Mouse (Mus musculus) ES-Bruce4 (cell line): Measurements from ENCODE around the gene Olfr765. TPM values are rescaled to one million over a fixed set of nuclear protein-coding genes. Genes with fewer than 3 reads are reported as not detected.
"Not testable (repeated sequence)": the region's sequence is repeated elsewhere in the genome, so short reads cannot be mapped to it uniquely, and the experiment has no call there.

Source experiments
- H3K27ac ChIP-seq: 2 replicates; pipeline ENCODE4 v1.5.1; 2012; ENCODE audit warnings: low read length, inconsistent platforms; ENCODE audit not compliant: insufficient read depth
- H3K27me3 ChIP-seq: 2 replicates; pipeline ENCODE4 v1.6.1; 2012; ENCODE audit warnings: mild to moderate bottlenecking, low read length, inconsistent platforms; ENCODE audit not compliant: control insufficient read depth, poor library complexity, insufficient read depth, severe bottlenecking
- H3K36me3 ChIP-seq: 2 replicates; pipeline ENCODE4 v1.6.1; 2012; ENCODE audit warnings: inconsistent platforms, mild to moderate bottlenecking, low read length, moderate library complexity; ENCODE audit not compliant: control insufficient read depth, poor library complexity, insufficient read depth, severe bottlenecking
- H3K4me1 ChIP-seq: one replicate; pipeline ENCODE4 v1.8.1; 2011; ENCODE audit warnings: low read length; ENCODE audit not compliant: control insufficient read depth, insufficient read depth
- H3K4me3 ChIP-seq: 2 replicates; pipeline ENCODE4 v1.5.1; 2011; ENCODE audit warnings: low read depth, mild to moderate bottlenecking, low read length
- H3K9ac ChIP-seq: 2 replicates; pipeline ENCODE4 v1.6.1; 2012; ENCODE audit warnings: low read depth, mild to moderate bottlenecking, inconsistent platforms; ENCODE audit not compliant: poor library complexity, severe bottlenecking
- H3K9me3 ChIP-seq: replicated peaks from 2 replicates; pipeline ENCODE4 v1.6.1; 2012; ENCODE audit warnings: mild to moderate bottlenecking, low read length, inconsistent platforms; ENCODE audit not compliant: control insufficient read depth, poor library complexity, insufficient read depth, severe bottlenecking
- CTCF ChIP-seq: IDR thresholded peaks from one replicate; pipeline ENCODE4 v1.8.1; 2011; ENCODE audit warnings: low read depth, low read length
- EP300 ChIP-seq: IDR thresholded peaks from 2 replicates; pipeline ENCODE4 v1.6.1; 2011; ENCODE audit warnings: low read depth, low read length; ENCODE audit not compliant: insufficient read depth
- POLR2A ChIP-seq: IDR thresholded peaks from one replicate; pipeline ENCODE4 v1.8.1; 2011; ENCODE audit warnings: low read length; ENCODE audit not compliant: insufficient read depth
- polyA plus RNA-seq: library from polyadenylated mRNA; stranded (reverse); fragments of >200 nt; gene quantifications from 2 replicates; pipeline ENCODE4 v1.2.4, GENCODE M21; 2011; ENCODE audit warnings: low read depth; ENCODE audit not compliant: missing spikeins, insufficient read depth, insufficient read length

Olfr765 gene
- not detected in 2 replicates for polyA plus RNA-seq

DNA sequence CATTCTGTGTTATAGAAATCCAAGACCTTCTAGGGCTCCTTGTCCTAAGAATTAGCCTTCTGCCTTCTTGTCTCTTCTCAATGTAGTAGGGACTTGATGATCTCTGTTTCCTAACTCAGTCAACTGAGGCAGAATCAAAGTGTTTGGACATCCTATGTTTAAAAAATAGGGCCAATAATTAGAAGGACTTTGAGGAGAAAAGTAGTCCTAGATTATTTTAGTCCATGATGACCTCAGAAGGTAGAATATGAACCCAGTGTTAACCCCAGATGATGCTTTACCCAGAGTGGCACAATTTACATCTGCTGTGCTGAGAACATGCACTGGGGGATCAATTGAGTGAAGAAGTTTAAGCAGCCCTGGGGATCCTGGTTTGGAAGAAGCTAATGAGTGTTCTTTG lies at the start of gene Olfr765:
TSS of gene Olfr765 (minus strand) at position 101 of the 400 bp plus-strand sequence.
- H3K4me1 ChIP-seq, H3K36me3 ChIP-seq, H3K27ac ChIP-seq, H3K27me3 ChIP-seq, H3K9me3 ChIP-seq, H3K9ac ChIP-seq, H3K4me3 ChIP-seq: not testable (repeated sequence)

- Histone ChIP-seq H3K4me1 (no peaks in the 10 kb centered on the region), H3K27ac (no peak within 1 kb of the TSS), H3K9ac (no peak within 1 kb of the TSS), H3K9me3 (no peaks in the 10 kb centered on the region), H3K27me3 (no peaks in the 10 kb centered on the region), H3K4me3 (no peak within 1 kb of the TSS), H3K36me3 (no peaks in the 10 kb centered on the region)
- TF ChIP-seq POLR2A (no peak), EP300 (no peak), CTCF (no peak)
Observed at GRCm38 (mm10) chr10:129099275-129099674, 49.5 kb upstream of the Olfr765 start, which contains the start of gene Olfr768. Gene Olfr768, minus strand, starts transcription at chr10:129099375.

DNA sequence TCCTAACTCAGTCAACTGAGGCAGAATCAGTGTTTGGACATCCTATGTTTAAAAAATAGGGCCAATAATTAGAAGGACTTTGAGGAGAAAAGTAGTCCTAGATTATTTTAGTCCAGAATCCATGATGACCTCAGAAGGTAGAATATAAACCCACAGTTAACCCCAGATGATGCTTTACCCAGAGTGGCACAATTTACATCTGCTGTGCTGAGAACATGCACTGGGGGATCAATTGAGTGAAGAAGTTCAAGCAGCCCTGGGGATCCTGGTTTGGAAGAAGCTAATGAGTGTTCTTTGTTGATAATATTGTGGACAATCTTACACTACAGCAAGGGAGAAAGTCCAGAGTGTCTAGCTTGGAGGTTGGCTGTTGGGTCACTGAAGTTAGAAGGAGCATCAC lies 33.0 kb upstream of the Olfr765 start, which contains the start of gene Olfr767:
TSS of gene Olfr767 (minus strand) at position 101 of the 400 bp plus-strand sequence.
- H3K27ac ChIP-seq, H3K27me3 ChIP-seq, H3K9ac ChIP-seq: not testable (repeated sequence)

DNA sequence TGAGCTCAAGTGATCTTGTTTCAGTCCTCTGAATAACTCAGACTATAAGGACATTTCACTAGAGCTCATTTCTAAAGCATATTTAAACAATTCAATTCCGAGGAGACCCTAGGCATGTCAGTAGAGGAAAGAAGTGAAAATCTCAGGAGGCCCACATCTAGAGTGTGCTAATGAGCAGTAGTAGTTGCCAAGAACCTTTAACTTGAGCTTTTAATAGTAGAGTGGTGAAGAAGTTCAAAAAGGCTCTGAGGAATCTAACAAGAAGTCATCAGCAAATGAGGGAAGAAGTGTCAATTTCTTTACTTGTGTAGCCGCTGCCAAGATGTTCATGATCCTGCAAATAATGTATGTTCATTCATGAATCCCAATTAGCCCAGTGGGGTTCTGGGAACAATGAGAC lies 19.1 kb upstream of the Olfr765 start, which contains the start of gene Olfr766-ps1:
TSS of gene Olfr766-ps1 (minus strand) at position 101 of the 400 bp plus-strand sequence.
- H3K4me1 ChIP-seq, result no peaks in the 10 kb centered on the region
- no peaks in the 10 kb centered on the region; the same call in 1 of the 2 replicates for H3K9me3 ChIP-seq
- H3K27me3 ChIP-seq, result no peaks in the 10 kb centered on the region
- no peaks in the 10 kb centered on the region for H3K36me3 ChIP-seq
- no peak within 1 kb of the TSS for H3K9ac ChIP-seq
- no peak within 1 kb of the TSS for H3K27ac ChIP-seq
- TF ChIP-seq EP300, result no peak
- TF ChIP-seq CTCF, result no peak
- TF ChIP-seq POLR2A, result no peak
- no peak within 1 kb of the TSS for H3K4me3 ChIP-seq

More for the DNA sequence above, 33.0 kb upstream of the Olfr765 start, which contains the start of gene Olfr767:
- not testable (repeated sequence) for H3K36me3 ChIP-seq, H3K9me3 ChIP-seq, H3K4me3 ChIP-seq, H3K4me1 ChIP-seq

DNA sequence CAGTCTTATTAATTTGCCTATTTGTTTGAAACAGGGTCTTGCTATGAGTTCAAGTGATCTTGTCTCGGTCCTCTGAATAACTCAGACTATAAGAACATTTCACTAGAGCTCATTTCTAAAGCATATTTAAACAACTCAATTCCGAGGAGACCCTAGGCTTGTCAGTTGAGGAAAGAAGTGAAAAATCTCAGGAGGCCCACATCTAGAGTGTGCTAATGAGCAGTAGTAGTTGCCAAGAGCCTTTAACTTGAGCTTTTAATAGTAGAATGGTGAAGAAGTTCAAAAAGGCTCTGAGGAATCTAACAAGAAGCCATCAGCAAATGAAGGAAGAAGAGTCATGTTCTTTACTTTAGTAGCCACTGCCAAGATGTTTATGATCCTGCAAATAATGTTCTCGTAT lies 10.0 kb downstream of the Olfr765 start, which contains the start of gene Olfr764-ps1:
TSS of gene Olfr764-ps1 (minus strand) at position 101 of the 400 bp plus-strand sequence.
- Histone ChIP-seq H3K27me3 (no peaks in the 10 kb centered on the region), H3K9me3 (no peaks in the 10 kb centered on the region), H3K4me3 (no peak within 1 kb of the TSS), H3K9ac (no peak within 1 kb of the TSS), H3K36me3 (no peaks in the 10 kb centered on the region), H3K4me1 (no peaks in the 10 kb centered on the region), H3K27ac (no peak within 1 kb of the TSS)
- no peak for TF ChIP-seq EP300
- TF ChIP-seq POLR2A, result no peak
- TF ChIP-seq CTCF, result no peak

- Histone ChIP-seq H3K36me3 (no peaks in the 10 kb centered on the region), H3K4me3 (no peak overlapping the region), H3K27ac (no peak overlapping the region), H3K9me3 (no peaks in the 10 kb centered on the region), H3K27me3 (no peaks in the 10 kb centered on the region; the same call in 1 of the 2 replicates), H3K4me1 (no peaks in the 10 kb centered on the region), H3K9ac (no peak overlapping the region)
- no peak for TF ChIP-seq EP300
- TF ChIP-seq POLR2A, result no peak
Observed at GRCm38 (mm10) chr10:129028343-129028742, 21.5 kb downstream of the Olfr765 start.
